Mouse (Mus musculus): ENCODE data around the gene Nf2. TPM values are rescaled to one million over a fixed set of nuclear protein-coding genes. Genes with fewer than 3 reads are reported as not detected.

Gene Nf2
- total and polyA plus RNA-seq, 3 experiments: 45.2 to 103 (median 50.7) TPM

DNA sequence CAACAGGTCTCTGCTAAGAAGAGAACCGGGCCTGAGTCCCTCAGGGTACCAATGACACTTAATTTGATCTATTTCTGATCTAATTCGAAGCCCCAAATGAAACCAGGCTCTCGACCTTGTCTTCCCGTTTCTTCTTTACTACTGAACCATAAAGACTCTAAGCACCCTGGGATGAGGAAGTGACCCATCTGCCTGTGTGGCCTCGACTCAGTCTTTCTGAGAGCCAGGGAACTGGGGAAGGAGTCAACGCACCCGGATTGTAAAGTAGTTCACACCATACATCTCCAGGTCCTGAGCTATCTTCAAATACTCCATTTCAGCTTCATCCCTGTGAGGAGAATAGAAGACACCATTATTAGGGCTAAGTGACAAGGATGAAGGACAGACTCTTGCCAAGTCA, 45.9 kb downstream of the Nf2 start:
- H3K27me3 ChIP-seq (replicated peaks): no peaks in the 10 kb centered on the region
- H3K36me3 ChIP-seq (replicated peaks in 1 of 2; ENCODE audit: control insufficient read depth in 1 of 2, insufficient read depth in 1 of 2, low read length in 1 of 2): peaks cover 11 to 60% of the 10 kb centered on the region in 2 experiments
- no peaks in the 10 kb centered on the region for H3K79me2 ChIP-seq (replicated peaks; ENCODE audit: control insufficient read depth, extremely low read depth, insufficient read depth, poor library complexity, severe bottlenecking)
- peak overlapping the region; percentile 92 for H3K27ac ChIP-seq (ENCODE audit: insufficient read depth, low read depth)
- dilution Hi-C loops (cut with MboI; ENCODE audit: extremely low pct_ligation_motif_present, extremely low pct_unique_long_range_greater_than_20kb, low sequenced_read_pairs) (no loop called here), in situ Hi-C loops (cut with MboI; ENCODE audit: low pct_ligation_motif_present, low pct_unique_long_range_greater_than_20kb, low sequenced_read_pairs) (no loop called here)
- TF ChIP-seq IRF4 (IDR thresholded peaks at IDR 0.05; ENCODE audit: low read depth, low read length) (peak; percentile 76), JUN (IDR thresholded peaks at IDR 0.05; ENCODE audit: insufficient read depth, low read depth, low read length) (no peak), CHD2 (IDR thresholded peaks at IDR 0.05; ENCODE audit: low read length) (no peak), GABPA (IDR thresholded peaks at IDR 0.05; ENCODE audit: insufficient replicate concordance, low read depth, low read length) (no peak), JUND (conservative IDR thresholded peaks at IDR 0.05; ENCODE audit: low read depth, low read length) (no peak), TBP (conservative IDR thresholded peaks at IDR 0.05; ENCODE audit: low read depth, low read length) (0 out of 2 replicates have a peak, but pooled peaks have one; percentile 5), MEF2A (IDR thresholded peaks at IDR 0.05; ENCODE audit: borderline replicate concordance, low read depth, low read length) (no peak; the same call in 1 of the 2 replicates), POLR2A (IDR thresholded peaks at IDR 0.05; ENCODE audit: low read depth, low read length) (peak; percentile 4; the same call in 1 of the 2 replicates), SIN3A (IDR thresholded peaks at IDR 0.05; ENCODE audit: low read length) (no peak), E2F4 (IDR thresholded peaks at IDR 0.05; ENCODE audit: insufficient replicate concordance, low read depth, low read length) (no peak), SMC3 (IDR thresholded peaks at IDR 0.05; ENCODE audit: low read depth, low read length) (0 out of 2 replicates have a peak, but pooled peaks have one; percentile 6), EP300 (IDR thresholded peaks at IDR 0.05; ENCODE audit: low read length) (peak; percentile 50), MYC (IDR thresholded peaks at IDR 0.05; ENCODE audit: low read depth, low read length) (no peak), CHD1 (IDR thresholded peaks at IDR 0.05; ENCODE audit: low read depth, low read length) (no peak; the same call in 1 of the 2 replicates), RAD21 (IDR thresholded peaks at IDR 0.05; ENCODE audit: low read depth, low read length) (no peak), NELFE (IDR thresholded peaks at IDR 0.05; ENCODE audit: low read depth, low read length) (peak; percentile 37; the same call in 1 of the 2 replicates), MXI1 (IDR thresholded peaks at IDR 0.05; ENCODE audit: low read depth, low read length) (no peak), ZMIZ1 (IDR thresholded peaks at IDR 0.05; ENCODE audit: low read depth, low read length) (peak; percentile 10; the same call in 1 of the 2 replicates), ELF1 (IDR thresholded peaks at IDR 0.05; ENCODE audit: low read depth, low read length) (peak; percentile 69), ZNF384 (IDR thresholded peaks at IDR 0.05; ENCODE audit: low read depth, low read length) (no peak), UBTF (IDR thresholded peaks at IDR 0.05; ENCODE audit: low read depth, low read length) (0 out of 2 replicates have a peak, but pooled peaks have one; percentile 20), MAZ (IDR thresholded peaks at IDR 0.05; ENCODE audit: low read depth, low read length) (peak; percentile 14; the same call in 1 of the 2 replicates), RCOR1 (conservative IDR thresholded peaks at IDR 0.05; ENCODE audit: low read depth, low read length) (peak; percentile 23; the same call in 1 of the 2 replicates), USF2 (conservative IDR thresholded peaks at IDR 0.05; ENCODE audit: low read depth, low read length) (no peak), TCF12 (IDR thresholded peaks at IDR 0.05; ENCODE audit: low read depth, low read length) (no peak), MAX (IDR thresholded peaks at IDR 0.05; ENCODE audit: low read length) (peak; percentile 10; the same call in 1 of the 2 replicates), POLR2AphosphoS2 (IDR thresholded peaks at IDR 0.05; ENCODE audit: low read depth, low read length) (no peak), ZC3H11A (IDR thresholded peaks at IDR 0.05; ENCODE audit: low read depth, low read length) (no peak)
- DNase-seq (ENCODE audit: extremely low read depth): peak; percentile 77
- peaks cover 14 to 32% of the 10 kb centered on the region in 2 experiments for H3K4me1 ChIP-seq (ENCODE audit: control insufficient read depth in 1 of 2, insufficient read depth in 2 of 2)
- H3K4me3 ChIP-seq (replicated peaks in 1 of 3; ENCODE audit: low read depth in 2 of 3, low read length in 2 of 3, poor library complexity in 1 of 3): peak overlapping the region in 1 of 3 experiments; percentile 10
- no peaks in the 10 kb centered on the region for H3K9me3 ChIP-seq (replicated peaks; ENCODE audit: low read length)
- H3K9ac ChIP-seq (ENCODE audit: insufficient read depth, low read depth): peak overlapping the region; percentile 48
- peak overlapping the region; percentile 76 for H3K4me2 ChIP-seq (ENCODE audit: insufficient read depth, low read depth, poor library complexity, severe bottlenecking)

Data from CH12.LX (cell line).